Mouse (Mus musculus) spleen, postnatal 10 days (tissue): ENCODE measurements at regions not wholly inside any gene's neighbourhood (a gene's known extent, or its start where the extent isn't known, plus 50 kb on each side); places are given as distances from the start of the nearest gene placed in this dataset.

Experiments
- DNase-seq, 2 experiments: peaks; one replicate each; pipeline ENCODE4 v3.0.0; 2021 to 2022; ENCODE audit warnings: low spot score in 2 of 2

- DNase-seq = no peak
Observed at GRCm38 (mm10) chr14:67626181-67626580, 1617.2 kb upstream of the Gulo start.

GRCm38 (mm10) chr14:67623841-67624480, 1615.0 kb upstream of the Gulo start:
- no peak for DNase-seq

- no peak for DNase-seq
Observed at GRCm38 (mm10) chr14:67622911-67623310, 1613.9 kb upstream of the Gulo start.

GRCm38 (mm10) chr14:67621486-67621885, 1612.5 kb upstream of the Gulo start:
- DNase-seq = no peak

- no peak for DNase-seq
Observed at GRCm38 (mm10) chr14:67620854-67621476, 1612.0 kb upstream of the Gulo start.

GRCm38 (mm10) chr14:67619571-67619970, 1610.6 kb upstream of the Gulo start:
- DNase-seq = no peak

- no peak for DNase-seq
Observed at GRCm38 (mm10) chr14:67614369-67614768, 1605.4 kb upstream of the Gulo start.

- DNase-seq = no peak
Observed at GRCm38 (mm10) chr14:67613691-67614090, 1604.7 kb upstream of the Gulo start.

- no peak for DNase-seq
Observed at GRCm38 (mm10) chr14:67613221-67613620, 1604.2 kb upstream of the Gulo start.

- no peak for DNase-seq
Observed at GRCm38 (mm10) chr14:67612471-67612870, 1603.5 kb upstream of the Gulo start.

- no peak for DNase-seq
Observed at GRCm38 (mm10) chr14:67608262-67608661, 1599.3 kb upstream of the Gulo start.

- no peak for DNase-seq
Observed at GRCm38 (mm10) chr14:67602960-67603359, 1594.0 kb upstream of the Gulo start.

GRCm38 (mm10) chr14:67599734-67600133, 1590.7 kb upstream of the Gulo start:
- DNase-seq = no peak

- no peak for DNase-seq
Observed at GRCm38 (mm10) chr14:67588627-67589026, 1579.6 kb upstream of the Gulo start.

GRCm38 (mm10) chr14:67584456-67585048, 1575.5 kb upstream of the Gulo start:
- no peak for DNase-seq

- no peak for DNase-seq
Observed at GRCm38 (mm10) chr14:67582201-67582782, 1573.3 kb upstream of the Gulo start.

- DNase-seq = no peak
Observed at GRCm38 (mm10) chr14:67574346-67574949, 1565.4 kb upstream of the Gulo start.

GRCm38 (mm10) chr14:67573451-67573995, 1564.5 kb upstream of the Gulo start:
- no peak for DNase-seq

GRCm38 (mm10) chr14:67569744-67570322, 1560.8 kb upstream of the Gulo start:
- DNase-seq = no peak

GRCm38 (mm10) chr14:67568896-67569743, 1560.1 kb upstream of the Gulo start:
- no peak for DNase-seq

GRCm38 (mm10) chr14:67554897-67555296, 1545.9 kb upstream of the Gulo start:
- no peak for DNase-seq
